Mouse (Mus musculus): ENCODE results near the gene Mthfsd. TPM values are rescaled to one million over a fixed set of nuclear protein-coding genes. Genes with fewer than 3 reads are reported as not detected.

Gene Mthfsd
- total RNA-seq, 2 experiments from 2014 or later, result 39.2 to 42.7 TPM

DNA sequence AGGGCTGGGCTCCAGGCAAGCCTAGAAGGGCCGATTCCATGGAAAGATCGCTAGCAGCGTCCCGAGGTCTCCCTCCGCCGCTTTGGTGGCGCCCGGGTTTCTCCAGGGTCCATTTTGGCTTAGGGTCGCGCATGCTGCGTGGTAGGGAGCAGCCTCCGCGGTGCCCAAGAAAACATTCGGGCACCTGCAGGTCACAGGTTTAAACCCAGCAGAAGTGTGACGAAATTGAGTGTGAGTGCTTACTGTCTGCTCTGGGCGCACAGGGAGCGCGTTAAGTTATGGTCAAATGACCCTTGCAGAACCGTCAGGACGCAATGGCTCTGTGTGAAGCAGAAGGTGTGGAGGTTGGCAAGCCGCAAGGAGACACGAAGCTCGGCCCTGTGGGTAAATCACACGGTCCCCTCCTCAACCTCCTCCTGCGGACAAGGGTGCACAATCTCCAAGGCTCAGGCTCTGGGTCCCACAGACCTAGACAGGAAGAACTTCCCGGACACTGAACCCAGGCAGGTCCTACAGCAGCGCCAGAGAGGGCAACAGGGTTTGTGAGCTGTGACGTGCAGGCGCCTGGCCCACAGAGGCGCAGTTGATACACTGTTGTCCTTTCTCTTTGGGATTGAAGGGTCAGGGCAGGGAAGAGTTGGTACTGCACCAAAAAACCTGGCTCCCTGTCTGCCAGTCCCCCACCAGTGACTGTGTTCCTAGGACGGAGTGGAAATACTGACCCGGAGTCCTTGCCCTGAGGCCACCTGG is 18.4 kb downstream of the Mthfsd start:
- DNase-seq (ENCODE audit: low spot score in 2 of 2), result no peak

DNA sequence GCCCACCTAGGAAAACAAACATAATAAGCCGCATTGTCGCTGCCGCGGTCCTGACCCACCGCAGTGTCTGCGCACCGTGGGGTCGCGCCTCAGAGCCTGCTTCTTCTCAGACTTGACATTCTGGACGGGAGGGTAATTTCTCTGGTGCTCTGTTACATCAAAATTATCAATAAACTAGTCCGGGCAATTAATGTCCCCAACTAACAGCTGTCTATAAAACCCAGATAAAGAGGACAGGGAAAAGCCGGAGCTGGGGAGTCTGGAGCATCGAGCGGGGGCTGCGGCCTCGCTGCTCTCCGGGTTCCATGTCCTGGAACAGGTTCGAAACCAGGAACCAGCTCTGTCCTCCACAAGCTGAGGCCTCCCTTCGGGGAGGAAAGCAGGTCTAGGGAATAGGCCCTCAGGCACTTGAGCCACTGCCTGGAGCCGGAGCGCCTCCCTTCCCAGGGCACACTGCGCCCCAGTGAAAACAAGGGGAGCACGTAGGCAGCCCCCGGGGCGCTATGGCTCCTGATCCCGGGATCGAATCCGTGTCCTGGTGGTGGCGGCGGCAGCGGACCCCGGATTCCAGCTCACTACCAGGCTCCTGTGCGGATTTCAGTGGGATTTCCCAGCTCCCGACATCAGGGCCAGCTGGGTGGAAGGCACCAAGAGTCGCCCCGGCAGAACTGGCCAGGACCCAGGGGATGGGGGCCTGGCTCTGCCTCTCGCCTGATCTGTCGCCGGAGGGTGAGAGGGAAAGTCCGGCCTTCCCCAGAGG is 19.1 kb downstream of the Mthfsd start:
- no peak for DNase-seq (ENCODE audit: low spot score in 2 of 2)

DNA sequence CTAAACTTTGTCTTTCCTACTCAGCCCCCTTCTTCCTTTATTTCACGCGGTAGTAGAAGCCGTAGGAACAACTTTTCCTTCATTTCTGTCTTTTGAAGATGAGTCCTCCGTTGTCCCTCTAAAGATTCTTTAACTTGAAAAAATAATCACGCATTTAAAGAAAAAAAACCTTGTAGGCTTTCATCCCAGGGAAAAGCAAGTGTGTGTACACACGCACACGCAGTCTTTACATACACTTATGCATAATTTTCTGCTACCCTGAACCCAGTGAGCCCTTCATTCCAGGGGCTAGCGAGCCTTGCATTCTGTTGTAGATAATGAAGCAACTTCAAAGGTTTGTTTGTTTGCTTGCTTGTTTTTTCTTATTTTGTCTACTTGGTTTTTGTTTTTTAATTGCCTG is 19.9 kb downstream of the Mthfsd start:
- DNase-seq (ENCODE audit: low spot score in 2 of 2), result no peak

DNA sequence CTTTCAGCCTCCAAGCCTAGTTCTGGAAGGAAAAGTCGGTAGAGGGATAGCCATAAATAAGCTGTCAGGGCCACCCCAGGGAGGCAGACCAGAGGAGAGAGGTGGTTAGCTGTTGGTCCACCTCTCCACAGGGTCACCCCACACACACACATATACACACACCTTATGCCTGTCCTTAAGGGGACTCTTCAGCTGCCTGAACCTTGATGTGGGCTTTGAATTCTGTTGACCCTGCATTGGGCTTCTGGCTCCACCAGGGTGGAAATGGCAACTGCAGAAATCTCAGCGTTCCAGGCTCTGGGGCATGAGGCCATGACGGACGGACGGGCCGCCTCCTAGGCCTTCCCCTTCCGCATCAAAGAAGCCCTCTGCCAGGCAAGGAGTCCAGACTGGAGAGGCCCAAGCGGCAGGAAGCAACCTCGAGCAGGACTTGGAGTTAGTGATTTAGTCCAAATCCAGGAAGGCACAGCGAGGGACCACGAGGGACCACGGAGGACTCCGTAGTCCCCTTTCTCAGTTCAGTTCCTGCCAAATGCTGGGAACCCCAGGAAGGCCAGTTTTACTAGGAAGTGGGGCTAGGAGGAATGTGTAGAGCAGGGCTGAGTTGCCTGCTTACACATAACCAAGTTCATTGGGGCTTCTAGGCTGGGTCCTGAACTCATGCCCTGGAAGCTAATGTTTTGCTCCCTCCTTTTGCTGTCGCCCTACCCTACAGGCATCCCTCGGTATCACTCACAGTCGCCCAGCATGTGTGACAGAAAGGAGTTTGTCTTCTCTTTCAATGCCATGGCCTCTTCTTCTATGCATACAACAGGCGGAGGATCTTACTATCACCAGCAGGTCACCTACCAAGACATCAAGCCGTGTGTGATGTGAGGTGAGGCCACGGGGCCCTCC is 21.9 kb downstream of the Mthfsd start:
- DNase-seq (ENCODE audit: low spot score in 2 of 2), result no peak

DNA sequence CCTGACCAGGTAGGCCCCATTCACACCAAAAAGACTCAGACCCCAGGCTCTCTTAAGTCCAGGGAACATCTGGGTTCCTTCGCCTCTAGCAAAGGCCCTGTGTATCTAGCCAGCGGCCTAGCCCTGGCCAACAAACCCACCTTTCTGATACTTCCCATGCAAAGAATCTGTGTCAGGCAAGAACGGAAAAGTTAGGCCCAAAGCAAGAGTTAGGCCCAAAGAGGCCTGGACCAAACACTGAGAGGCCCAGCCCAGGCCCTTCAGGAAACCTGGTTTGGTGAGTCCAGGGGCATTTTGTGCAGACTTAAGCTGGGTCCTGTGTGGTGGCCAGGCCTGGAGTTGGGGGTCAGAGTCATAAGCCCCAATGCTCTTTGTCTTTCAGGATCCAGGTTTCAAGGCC is 22.6 kb downstream of the Mthfsd start:
- no peak for DNase-seq (ENCODE audit: low spot score in 2 of 2)

DNA sequence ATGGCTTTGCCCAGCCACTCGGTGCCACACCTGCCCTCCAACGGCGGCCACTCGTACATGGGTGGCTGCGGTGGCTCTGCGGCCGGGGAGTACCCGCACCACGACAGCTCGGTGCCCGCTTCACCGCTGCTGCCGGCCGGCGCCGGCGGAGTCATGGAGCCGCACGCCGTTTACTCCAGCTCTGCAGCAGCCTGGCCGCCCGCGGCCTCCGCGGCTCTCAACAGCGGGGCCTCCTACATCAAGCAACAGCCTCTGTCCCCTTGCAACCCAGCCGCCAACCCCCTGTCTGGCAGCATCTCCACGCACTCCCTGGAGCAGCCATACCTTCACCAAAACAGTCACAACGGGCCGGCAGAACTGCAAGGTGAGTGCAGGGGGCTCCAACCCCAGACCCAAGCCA is 23.2 kb downstream of the Mthfsd start:
- no peak for DNase-seq (ENCODE audit: low spot score in 2 of 2)

DNA sequence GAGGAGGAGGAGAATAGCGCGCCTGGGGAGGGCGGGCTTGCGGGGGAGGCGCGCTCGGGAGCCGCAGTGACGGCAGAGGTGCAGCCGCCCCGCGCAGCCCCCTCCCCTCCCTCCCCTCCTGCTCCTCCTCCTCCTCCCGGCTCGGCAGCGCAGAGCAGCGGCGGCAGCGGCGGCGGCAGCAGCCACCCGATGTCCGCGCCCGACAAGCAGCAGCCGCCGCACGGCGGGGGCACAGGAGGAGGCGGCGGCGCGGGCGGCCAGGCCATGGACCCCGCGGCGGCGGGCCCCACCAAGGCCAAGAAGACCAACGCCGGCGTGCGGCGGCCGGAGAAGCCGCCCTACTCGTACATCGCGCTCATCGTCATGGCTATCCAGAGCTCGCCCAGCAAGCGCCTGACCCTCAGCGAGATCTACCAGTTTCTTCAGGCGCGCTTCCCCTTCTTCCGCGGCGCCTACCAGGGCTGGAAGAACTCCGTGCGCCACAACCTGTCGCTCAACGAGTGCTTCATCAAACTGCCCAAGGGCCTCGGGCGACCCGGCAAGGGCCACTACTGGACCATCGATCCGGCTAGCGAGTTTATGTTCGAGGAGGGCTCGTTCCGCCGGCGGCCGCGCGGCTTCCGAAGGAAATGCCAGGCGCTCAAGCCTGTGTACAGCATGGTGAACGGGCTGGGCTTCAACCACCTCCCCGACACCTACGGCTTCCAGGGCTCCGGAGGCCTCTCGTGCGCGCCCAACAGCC is 23.8 kb downstream of the Mthfsd start, which contains the start of gene Foxf1:
Foxf1 (plus strand) TSS at position 177 of the 742 bp plus-strand sequence.
- DNase-seq (ENCODE audit: low spot score in 2 of 2), result no peak

DNA sequence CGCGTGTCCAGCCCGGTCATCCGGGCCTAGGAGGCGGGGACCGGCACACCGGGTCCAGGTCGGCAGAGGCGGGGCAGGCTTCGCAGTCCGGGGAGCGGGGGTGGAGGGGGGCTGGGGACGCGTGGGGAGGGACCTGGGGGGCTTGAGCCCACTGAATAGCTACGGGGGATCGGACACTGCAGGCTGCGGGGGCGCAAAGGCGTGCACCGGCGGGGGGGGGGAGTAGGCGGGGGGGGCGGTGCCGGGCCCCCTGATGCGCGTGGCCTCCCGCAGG is 24.3 kb downstream of the Mthfsd start:
- no peak for DNase-seq (ENCODE audit: low spot score in 2 of 2)

DNA sequence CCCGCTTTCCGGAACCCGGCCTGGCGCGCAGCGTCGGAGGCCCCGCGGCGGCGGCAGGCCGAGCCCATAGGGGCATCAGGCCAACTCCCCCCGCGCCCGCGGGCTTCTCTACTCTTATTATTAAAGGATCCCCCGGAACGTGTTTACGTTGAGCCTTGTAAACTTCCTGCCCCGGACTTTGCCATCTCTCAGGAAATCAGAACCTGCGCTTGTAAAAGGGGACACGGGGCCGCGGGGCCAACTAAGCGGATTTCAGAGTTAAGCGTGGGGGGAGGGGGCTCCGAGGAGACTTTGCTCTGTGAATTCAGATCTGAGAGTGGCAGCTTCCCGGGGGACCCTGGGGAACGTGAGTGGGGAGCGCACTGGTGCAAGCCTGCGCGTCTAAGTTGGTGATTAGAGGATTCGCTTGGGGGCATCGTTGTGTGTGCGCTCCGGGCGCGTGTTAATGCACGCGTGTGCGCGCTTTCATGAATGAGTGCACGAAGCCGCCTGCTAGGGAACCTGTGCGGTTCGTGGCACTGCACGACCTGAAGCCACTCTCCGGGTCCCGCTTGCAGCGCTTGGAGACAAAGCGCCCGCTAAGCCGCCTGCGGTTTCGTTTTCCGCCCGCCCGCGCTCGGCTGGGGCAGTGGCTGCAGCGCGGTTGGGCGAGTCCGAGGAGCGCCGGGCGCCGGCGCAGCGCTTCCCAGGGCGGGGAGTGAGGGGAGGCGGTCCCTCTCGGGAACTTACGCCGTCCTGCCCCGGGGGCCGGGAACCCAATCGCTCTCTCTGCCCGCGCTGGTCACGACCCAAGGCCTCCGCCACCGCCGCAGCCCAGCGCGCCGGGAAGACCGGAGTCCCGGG is 24.9 kb downstream of the Mthfsd start:
- peak; percentile 27 to 39 for DNase-seq (ENCODE audit: low spot score in 2 of 2)

DNA sequence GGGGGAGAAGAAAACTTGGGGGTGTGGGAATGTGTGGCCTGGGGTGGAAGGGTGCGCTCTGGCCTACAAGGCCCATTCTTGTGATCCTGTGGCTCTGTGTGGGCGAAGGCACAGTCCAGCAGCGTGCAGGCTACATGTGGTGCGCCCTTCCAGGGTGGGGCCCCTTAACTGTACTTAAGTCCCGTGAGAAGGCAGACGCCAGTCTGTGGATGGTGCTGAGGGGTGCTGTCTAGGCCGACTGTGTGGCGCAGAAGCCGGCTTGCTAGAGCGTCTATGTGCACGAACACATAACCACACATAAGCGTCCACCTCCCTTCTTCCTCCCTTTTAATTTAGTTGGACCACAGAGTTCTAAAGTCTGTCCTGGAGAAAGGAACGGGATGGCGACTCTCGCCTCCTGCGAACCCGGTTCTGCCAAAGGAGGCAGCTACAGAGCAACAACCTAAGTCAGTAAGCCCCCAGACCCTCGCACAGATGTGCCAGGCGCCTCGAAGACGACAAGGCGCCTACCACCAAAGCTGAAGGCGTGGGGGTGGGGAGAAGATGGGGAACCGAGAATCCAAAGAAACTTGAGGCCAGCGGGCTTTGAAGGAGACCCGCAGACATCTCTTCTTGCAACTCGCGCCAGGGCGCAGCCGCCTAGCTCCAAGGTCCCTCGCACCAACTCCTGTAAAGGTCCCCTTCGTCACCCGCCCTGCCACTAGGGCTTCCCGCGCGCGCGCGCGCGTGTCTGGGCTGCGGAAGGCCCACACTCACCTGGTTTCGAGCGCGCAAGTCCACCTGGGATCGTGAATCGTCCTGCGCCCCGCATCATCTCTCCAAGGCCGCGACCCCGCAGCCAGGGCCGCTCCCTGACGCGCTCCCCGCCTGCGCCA is 25.7 kb downstream of the Mthfsd start:
- no peak for DNase-seq (ENCODE audit: low spot score in 2 of 2)

DNA sequence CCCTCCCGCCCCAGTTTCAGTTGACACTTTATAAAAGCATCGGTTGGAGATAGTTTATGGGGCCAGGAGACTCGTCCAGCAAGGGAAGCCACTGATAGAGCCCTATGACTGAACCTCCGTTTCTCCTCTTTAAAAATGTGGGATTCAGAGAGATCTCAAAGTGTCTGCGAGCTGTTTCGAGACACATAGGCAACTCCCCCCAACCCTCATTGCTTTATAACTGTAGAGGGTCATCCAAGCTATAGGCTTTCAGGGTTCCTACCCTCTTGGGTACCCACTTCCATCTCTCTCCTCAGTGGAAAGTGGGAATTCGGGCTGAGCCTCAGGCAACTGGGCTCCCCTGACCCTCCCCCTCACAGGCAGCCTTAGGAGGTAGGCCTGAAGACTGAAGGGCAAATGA is 26.8 kb downstream of the Mthfsd start:
- no peak for DNase-seq (ENCODE audit: low spot score in 2 of 2)

DNA sequence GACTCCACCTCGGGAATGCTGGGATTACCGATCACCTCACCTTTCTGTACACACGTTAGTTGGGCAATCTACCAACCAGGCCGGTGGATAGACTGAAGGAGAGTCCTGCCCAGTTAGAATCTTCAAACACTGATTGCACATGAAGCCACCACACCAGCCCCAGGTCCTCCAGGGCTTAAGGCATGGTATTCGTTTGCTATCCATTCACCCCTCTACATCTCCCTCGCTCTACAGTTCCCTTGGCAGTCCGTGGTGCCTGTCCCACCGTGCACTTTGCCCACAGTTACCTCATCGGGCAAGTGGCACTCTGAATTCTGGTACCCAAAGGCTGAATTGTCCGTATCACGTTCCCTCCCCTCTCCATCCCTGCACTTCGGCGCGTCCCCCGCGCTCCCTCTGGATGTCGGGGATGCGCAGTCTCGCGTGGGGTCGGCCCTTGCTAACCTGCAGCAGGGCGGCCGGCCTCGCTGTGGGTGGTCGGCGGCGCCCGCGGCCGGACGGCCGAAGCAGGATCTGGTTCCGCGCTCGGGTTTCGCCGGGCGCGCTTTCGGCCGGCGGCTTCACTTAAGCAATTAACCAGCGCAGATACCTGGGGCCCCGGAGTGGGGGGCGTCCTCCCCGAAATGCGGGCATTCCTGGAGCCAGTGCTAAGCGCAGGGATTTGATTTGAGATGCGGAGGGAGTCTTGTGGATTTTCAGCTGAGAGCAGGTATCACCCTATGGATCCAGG is 27.7 kb downstream of the Mthfsd start:
- DNase-seq (ENCODE audit: low spot score in 2 of 2), result no peak

DNA sequence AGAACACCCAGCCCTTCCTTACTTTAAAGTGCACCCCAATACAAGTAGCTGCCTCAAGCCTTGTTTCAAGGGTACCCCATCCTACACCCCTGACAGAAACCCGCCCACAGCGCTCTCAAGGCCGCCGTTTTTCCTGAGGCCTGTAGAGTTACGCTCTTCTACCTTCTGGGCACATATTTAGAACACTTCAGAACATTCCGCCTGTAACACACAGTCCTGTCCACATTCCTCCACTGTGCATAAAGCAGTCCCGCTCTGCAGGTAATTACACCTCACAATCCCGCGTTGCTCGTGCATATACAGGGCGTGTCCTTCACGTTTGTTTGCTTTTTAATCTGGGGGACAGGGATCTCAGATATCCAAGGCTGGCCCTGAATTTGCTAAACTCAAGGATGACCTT is 28.2 kb downstream of the Mthfsd start:
- DNase-seq (ENCODE audit: low spot score in 2 of 2), result no peak

DNA sequence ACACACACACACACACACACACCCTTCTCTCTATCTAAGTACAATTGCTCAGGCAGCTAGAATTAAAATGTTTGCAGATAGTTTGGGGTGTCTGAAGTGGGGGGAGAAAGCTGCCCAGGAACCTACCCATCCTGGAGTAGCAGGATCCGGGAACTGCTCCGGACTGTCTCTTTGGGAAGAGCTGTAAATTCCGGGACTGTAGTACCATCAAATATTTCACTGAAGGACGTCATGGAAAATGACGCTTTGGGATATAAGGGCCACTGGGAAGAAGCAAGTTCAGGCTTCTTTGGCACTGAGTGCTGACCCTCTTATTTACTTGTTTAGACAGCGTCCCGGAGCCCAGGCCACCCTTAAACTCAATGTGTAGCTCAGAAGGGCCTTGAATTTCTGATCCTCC is 29.0 kb downstream of the Mthfsd start:
- DNase-seq (ENCODE audit: low spot score in 2 of 2), result no peak

DNA sequence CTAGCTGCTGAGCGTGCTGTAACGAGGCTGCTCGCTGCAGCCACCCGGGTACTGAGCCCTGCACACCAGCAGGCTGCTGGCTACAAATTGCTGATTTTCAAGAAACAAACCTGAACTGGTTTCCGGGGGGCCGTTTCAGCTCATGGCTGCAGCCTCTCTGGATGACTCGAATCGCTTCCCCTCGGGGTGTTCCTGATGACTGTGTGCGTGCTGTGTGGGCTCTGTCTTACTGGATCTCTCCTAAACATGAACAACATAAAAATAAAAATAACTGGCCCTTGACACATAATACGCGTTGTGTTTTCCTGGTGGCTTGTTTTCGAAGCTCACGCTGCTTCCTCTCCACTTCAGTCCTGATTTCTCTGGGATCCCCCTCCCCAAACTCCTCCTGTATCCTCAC is 29.5 kb downstream of the Mthfsd start:
- no peak for DNase-seq (ENCODE audit: low spot score in 2 of 2)

DNA sequence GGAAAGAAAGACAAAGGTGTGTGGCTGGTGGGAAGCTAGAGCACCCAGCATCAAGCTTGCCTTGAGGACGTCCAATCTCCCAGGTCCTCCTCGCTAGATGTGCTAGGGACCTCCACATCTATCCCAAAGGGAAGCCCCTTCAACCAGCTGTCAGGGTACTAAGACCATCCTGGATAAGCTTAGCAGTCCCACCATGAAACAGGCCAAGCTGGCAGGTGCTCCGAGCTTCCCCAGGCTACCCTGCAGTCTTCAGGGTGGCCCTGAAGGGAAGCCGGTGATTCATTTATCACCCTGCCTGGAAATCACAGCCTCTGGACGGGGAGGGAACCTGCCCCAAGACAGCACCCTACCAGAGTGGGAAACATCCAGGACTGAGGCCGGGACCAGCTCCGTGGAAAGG is 31.6 kb downstream of the Mthfsd start:
- DNase-seq (ENCODE audit: low spot score in 2 of 2), result no peak

DNA sequence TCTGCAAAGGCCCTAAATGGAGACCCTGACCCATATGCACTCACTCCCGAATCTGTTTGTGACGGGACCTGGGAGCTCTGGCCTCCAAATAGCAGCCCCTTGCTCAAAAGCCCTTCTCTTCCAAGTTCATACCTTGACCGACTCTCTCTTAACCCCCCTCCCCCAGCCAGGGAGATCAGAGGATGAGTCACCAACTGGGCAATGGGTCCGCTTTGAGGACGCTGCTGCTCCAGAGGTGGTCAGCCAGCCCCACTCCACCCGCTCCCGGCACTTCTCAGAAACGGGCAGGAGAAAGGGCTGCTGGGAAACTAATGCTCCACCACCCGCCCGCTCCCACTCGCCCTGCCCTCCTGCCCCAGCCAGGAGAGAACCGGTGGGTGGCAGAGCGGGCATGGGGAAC is 32.3 kb downstream of the Mthfsd start:
- DNase-seq (ENCODE audit: low spot score in 2 of 2), result no peak

DNA sequence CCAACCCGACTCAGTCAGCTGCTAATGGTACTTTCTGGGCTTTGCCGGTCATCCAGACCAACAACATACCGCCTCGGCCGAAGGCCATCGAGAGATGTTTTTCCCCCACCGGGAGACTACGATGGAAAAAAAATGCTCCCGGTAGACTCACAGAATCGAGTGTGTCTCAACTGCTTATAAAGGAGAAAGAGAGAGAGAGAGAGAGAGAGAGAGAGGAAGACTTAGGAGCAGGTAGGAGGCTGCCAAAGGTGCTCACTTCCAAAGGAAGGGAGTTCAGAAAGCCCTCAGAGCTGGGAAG is 33.4 kb downstream of the Mthfsd start:
- DNase-seq (ENCODE audit: low spot score in 2 of 2), result no peak

Data from adrenal gland, postnatal 4 days (tissue).